Comparison of ENCODE assay signal across 9 mouse cellular contexts in genomic region chr13:21263910-21264309, GRCm38 (mm10). TPM values are rescaled to one million over a fixed set of nuclear protein-coding genes. Genes with fewer than 3 reads are reported as not detected.
DNase-seq lines count a peak whose midpoint lies in the region; ATAC-seq and TF ChIP-seq lines count a peak whose summit lies in the region.
"Had no signal": no experiment of that assay in that cellular context is flagged by ENCODE, and none has a peak within 500 bp of the region (broad histone marks: within the 10 kb centered on the region; RNA-seq: fewer than 3 reads in every experiment).

No protein-coding gene starts in this region.

- WGBS in forebrain, embryonic 15.5 days = 2% methylated on average over 11 of the region's 11 CpGs
- under 1% methylated on average over 11 of the region's 11 CpGs for WGBS in liver, embryonic 14.5 days (ENCODE audit: insufficient replicate concordance)

- no peaks in the 10 kb centered on the region for H3K27me3 ChIP-seq in C2C12 (ENCODE audit: control insufficient read depth, insufficient read depth, insufficient read length)
- H3K27me3 ChIP-seq in forebrain, embryonic 15.5 days = peaks cover 14% of the 10 kb centered on the region; the same call in 1 of the 2 replicates
- H3K27me3 ChIP-seq in liver, embryonic 14.5 days (ENCODE audit: control insufficient read depth, insufficient read depth, low read length) = no peaks in the 10 kb centered on the region

- ATAC-seq in forebrain, embryonic 15.5 days (replicated peaks) = no peak
- no peak for ATAC-seq in liver, embryonic 14.5 days (ENCODE audit: insufficient read depth)

- no peaks in the 10 kb centered on the region for H3K79me2 ChIP-seq in C2C12 (ENCODE audit: control insufficient read depth, insufficient read depth)

- H3K4me2 ChIP-seq in forebrain, embryonic 15.5 days (replicated peaks) = peak overlapping the region; percentile 35
- peak overlapping the region; percentile 68 for H3K4me2 ChIP-seq in liver, embryonic 14.5 days (ENCODE audit: low read depth)

- no peaks in the 10 kb centered on the region for H3K9me3 ChIP-seq in forebrain, embryonic 15.5 days
- no peaks in the 10 kb centered on the region for H3K9me3 ChIP-seq in liver, embryonic 14.5 days (ENCODE audit: control insufficient read depth, low read length)

- no peaks in the 10 kb centered on the region for H3K36me3 ChIP-seq in C2C12 (ENCODE audit: control insufficient read depth, insufficient read depth)
- H3K36me3 ChIP-seq in forebrain, embryonic 15.5 days = no peaks in the 10 kb centered on the region
- H3K36me3 ChIP-seq in liver, embryonic 14.5 days (replicated peaks; ENCODE audit: control insufficient read depth, insufficient read depth, low read depth) = no peaks in the 10 kb centered on the region

- no peaks in the 10 kb centered on the region for H3K79me3 ChIP-seq in C2C12 (ENCODE audit: low read depth)

- H3K4me3 ChIP-seq in C2C12 (ENCODE audit: insufficient read depth, poor library complexity, severe bottlenecking) = peak overlapping the region; percentile 12
- H3K4me3 ChIP-seq in forebrain, embryonic 15.5 days = peak overlapping the region; percentile 33
- H3K4me3 ChIP-seq in liver, embryonic 14.5 days (ENCODE audit: insufficient read depth in 1 of 2, low read depth in 2 of 2, low read length in 2 of 2) = peak overlapping the region; percentile 55 to 90

- H3K9ac ChIP-seq in forebrain, embryonic 15.5 days (replicated peaks) = peak overlapping the region; percentile 13; the same call in 1 of the 2 replicates
- peak overlapping the region; percentile 56 for H3K9ac ChIP-seq in liver, embryonic 14.5 days (replicated peaks)

- DNase-seq in embryo, embryonic 10 days (ENCODE audit: low spot score) = peak; percentile 66
- no peak for DNase-seq in embryo, embryonic 9.5 days (ENCODE audit: extremely low spot score)
- no peak for DNase-seq in liver, embryonic 14.5 days (ENCODE audit: low read depth in 3 of 3, low spot score in 3 of 3)
- DNase-seq in right cerebral cortex, postnatal 25 days = no peak
- DNase-seq in frontal cortex, postnatal 10 days (ENCODE audit: low spot score in 2 of 2) = no peak
- no peak for DNase-seq in Muller cell, postnatal 12 days (ENCODE audit: inconsistent ontology term)
- DNase-seq: cerebellum, adult 11-12 months had no signal

- H3K4me1 ChIP-seq in forebrain, embryonic 15.5 days = 0 out of 2 replicates have a peak, but pooled peaks cover 12% of the 10 kb centered on the region
- peaks cover 0 to 24% of the 10 kb centered on the region in 2 experiments for H3K4me1 ChIP-seq in liver, embryonic 14.5 days (replicated peaks; ENCODE audit: control insufficient read depth in 2 of 2, insufficient read depth in 2 of 2, low read length in 1 of 2)

- H3ac ChIP-seq in C2C12 (ENCODE audit: control insufficient read depth, insufficient read length, low read depth) = no peak overlapping the region

- no peak for TF ChIP-seq CTCF in C2C12 (IDR thresholded peaks at IDR 0.05; ENCODE audit: control insufficient read depth, insufficient read depth, insufficient read length)
- TF ChIP-seq CTCF in liver, embryonic 14.5 days (IDR thresholded peaks at IDR 0.05; ENCODE audit: low read depth) = no peak

- no peak for TF ChIP-seq EP300 in liver, embryonic 14.5 days (IDR thresholded peaks at IDR 0.05; ENCODE audit: low read depth)

- no peak overlapping the region for H3K27ac ChIP-seq in forebrain, embryonic 15.5 days (replicated peaks)
- H3K27ac ChIP-seq in liver, embryonic 14.5 days = no peak overlapping the region

TF ChIP-seq in C2C12, 6 proteins besides CTCF, POLR2A, EP300 and RAD21:
- no peak for TF ChIP-seq USF1 (IDR thresholded peaks at IDR 0.05; ENCODE audit: low read depth)
- no peak for TF ChIP-seq MYOD1 (IDR thresholded peaks at IDR 0.05; ENCODE audit: control insufficient read depth, insufficient read length, low read depth)
- TF ChIP-seq MAX (IDR thresholded peaks at IDR 0.05) = no peak
- no peak for TF ChIP-seq MYOG (IDR thresholded peaks at IDR 0.05; ENCODE audit: control insufficient read depth, extremely low read depth, insufficient read length)
- TF ChIP-seq FOSL1 (IDR thresholded peaks at IDR 0.05; ENCODE audit: insufficient read depth, low read length, poor library complexity, severe bottlenecking) = no peak

RNA-seq across cellular contexts. Expression of gene Gpx5, which starts 28.6 kb away (rescaled TPM):
- polyA plus RNA-seq in C2C12 (2012; fragmentation: generic; extraction: Trizol) = not detected
- polyA plus RNA-seq in forebrain, embryonic 15.5 days (2015; fragmentation: Nextera tagmentation; extraction: Ambion mirVana) = not detected in 2 replicates
- not detected in 2 replicates for polyA plus RNA-seq in liver, embryonic 14.5 days (2012; rRNA removed)
- not detected in 2 replicates for polyA plus RNA-seq in liver, embryonic 14.5 days (2014; fragmentation: Nextera tagmentation; extraction: Ambion mirVana)

RNA-seq across cellular contexts. Expression of gene Gpx6, which starts 48.0 kb away (rescaled TPM):
- not detected for polyA plus RNA-seq in C2C12 (2012; fragmentation: generic; extraction: Trizol)
- polyA plus RNA-seq in forebrain, embryonic 15.5 days (2015; fragmentation: Nextera tagmentation; extraction: Ambion mirVana) = not detected in 2 replicates
- 0.02 TPM in 1 of 2 replicates, not detected in the other for polyA plus RNA-seq in liver, embryonic 14.5 days (2012; rRNA removed)
- polyA plus RNA-seq in liver, embryonic 14.5 days (2014; fragmentation: Nextera tagmentation; extraction: Ambion mirVana) = not detected in 2 replicates

Comparison
In these comparisons a context has a peak if more than half of its experiments do, and no peak if none do; other contexts are left out.
1. H3K4me3 ChIP-seq: peak in every context shown above with its lines; median percentile 72 in liver, embryonic 14.5 days; 33 in forebrain, embryonic 15.5 days; 12 in C2C12.